Mouse (Mus musculus): ENCODE data around the gene Gm16253. TPM values are rescaled to one million over a fixed set of nuclear protein-coding genes. Genes with fewer than 3 reads are reported as not detected.
A peak's percentile ranks its signal among the peaks of the same experiment; 100 is the strongest.

Gm16253 gene
- polyA plus RNA-seq, 1 experiment, result not detected

- 44% methylated on average over 6 of the region's 6 CpGs for WGBS
- no peak for TF ChIP-seq CTCF (IDR thresholded peaks at IDR 0.05; ENCODE audit: control insufficient read depth, insufficient read depth, low read length)
- no peak for TF ChIP-seq POLR2A (IDR thresholded peaks at IDR 0.05; ENCODE audit: borderline replicate concordance, control insufficient read depth, low read depth, low read length)
- H3K4me3 ChIP-seq (replicated peaks; ENCODE audit: control insufficient read depth, low read depth, low read length), result no peak overlapping the region
- no peaks in the 10 kb centered on the region; the same call in 1 of the 2 replicates for H3K4me1 ChIP-seq (ENCODE audit: control insufficient read depth, insufficient read depth, low read length)
- H3K27ac ChIP-seq (ENCODE audit: control insufficient read depth, insufficient read depth, low read depth, low read length, poor library complexity), result no peak overlapping the region
Observed at GRCm38 (mm10) chr3:96553601-96554000, 23.2 kb upstream of the Gm16253 start.

GRCm38 (mm10) chr3:96554251-96554650 is 22.5 kb upstream of the Gm16253 start:
- no peak for TF ChIP-seq POLR2A (IDR thresholded peaks at IDR 0.05; ENCODE audit: borderline replicate concordance, control insufficient read depth, low read depth, low read length)
- no peak for TF ChIP-seq CTCF (IDR thresholded peaks at IDR 0.05; ENCODE audit: control insufficient read depth, insufficient read depth, low read length)

GRCm38 (mm10) chr3:96555041-96555596 is 21.7 kb upstream of the Gm16253 start:
- TF ChIP-seq POLR2A (IDR thresholded peaks at IDR 0.05; ENCODE audit: borderline replicate concordance, control insufficient read depth, low read depth, low read length), result no peak
- TF ChIP-seq CTCF (IDR thresholded peaks at IDR 0.05; ENCODE audit: control insufficient read depth, insufficient read depth, low read length), result no peak
- Histone ChIP-seq H3K27ac (ENCODE audit: control insufficient read depth, insufficient read depth, low read depth, low read length, poor library complexity) (0 out of 2 replicates have a peak overlapping the region, but pooled peaks have one; percentile 0), H3K4me1 (ENCODE audit: control insufficient read depth, insufficient read depth, low read length) (no peaks in the 10 kb centered on the region; the same call in 1 of the 2 replicates), H3K4me3 (replicated peaks; ENCODE audit: control insufficient read depth, low read depth, low read length) (no peak overlapping the region)
- 58% methylated on average over 12 of the region's 12 CpGs for WGBS

More at GRCm38 (mm10) chr3:96554251-96554650, 22.5 kb upstream of the Gm16253 start:
- WGBS, result 77% methylated on average over 6 of the region's 6 CpGs
- no peak overlapping the region for H3K27ac ChIP-seq (ENCODE audit: control insufficient read depth, insufficient read depth, low read depth, low read length, poor library complexity)
- H3K4me1 ChIP-seq (ENCODE audit: control insufficient read depth, insufficient read depth, low read length), result no peaks in the 10 kb centered on the region; the same call in 1 of the 2 replicates
- H3K4me3 ChIP-seq (replicated peaks; ENCODE audit: control insufficient read depth, low read depth, low read length), result no peak overlapping the region

GRCm38 (mm10) chr3:96555999-96556614 is 20.7 kb upstream of the Gm16253 start:
- Histone ChIP-seq H3K27ac (ENCODE audit: control insufficient read depth, insufficient read depth, low read depth, low read length, poor library complexity) (peak overlapping the region; percentile 25; the same call in 1 of the 2 replicates), H3K4me1 (ENCODE audit: control insufficient read depth, insufficient read depth, low read length) (no peaks in the 10 kb centered on the region; the same call in 1 of the 2 replicates), H3K4me3 (replicated peaks; ENCODE audit: control insufficient read depth, low read depth, low read length) (no peak overlapping the region)
- 38% methylated on average over 15 of the region's 15 CpGs for WGBS
- TF ChIP-seq POLR2A (IDR thresholded peaks at IDR 0.05; ENCODE audit: borderline replicate concordance, control insufficient read depth, low read depth, low read length), result no peak
- TF ChIP-seq CTCF (IDR thresholded peaks at IDR 0.05; ENCODE audit: control insufficient read depth, insufficient read depth, low read length), result no peak

GRCm38 (mm10) chr3:96556651-96557635 is 19.8 kb upstream of the Gm16253 start:
- H3K4me3 ChIP-seq (replicated peaks; ENCODE audit: control insufficient read depth, low read depth, low read length), result peak overlapping the region; percentile 92
- H3K27ac ChIP-seq (ENCODE audit: control insufficient read depth, insufficient read depth, low read depth, low read length, poor library complexity), result peak overlapping the region; percentile 95
- H3K4me1 ChIP-seq (ENCODE audit: control insufficient read depth, insufficient read depth, low read length), result peaks cover under 1% of the 10 kb centered on the region
- WGBS, result under 1% methylated on average over 22 of the region's 22 CpGs
- TF ChIP-seq POLR2A (IDR thresholded peaks at IDR 0.05; ENCODE audit: borderline replicate concordance, control insufficient read depth, low read depth, low read length) (no peak), CTCF (IDR thresholded peaks at IDR 0.05; ENCODE audit: control insufficient read depth, insufficient read depth, low read length) (no peak)

GRCm38 (mm10) chr3:96557694-96558093 is 19.1 kb upstream of the Gm16253 start, which contains the start of gene Txnip:
Gene Txnip, plus strand, starts transcription at chr3:96557957.
- peak within 1 kb of the TSS; percentile 95 for H3K27ac ChIP-seq (ENCODE audit: control insufficient read depth, insufficient read depth, low read depth, low read length, poor library complexity)
- WGBS, result under 1% methylated on average over 26 of the region's 26 CpGs
- peak; percentile 98 for TF ChIP-seq POLR2A (IDR thresholded peaks at IDR 0.05; ENCODE audit: borderline replicate concordance, control insufficient read depth, low read depth, low read length)
- TF ChIP-seq CTCF (IDR thresholded peaks at IDR 0.05; ENCODE audit: control insufficient read depth, insufficient read depth, low read length), result peak; percentile 47
- H3K4me1 ChIP-seq (ENCODE audit: control insufficient read depth, insufficient read depth, low read length), result peaks cover 2% of the 10 kb centered on the region
- H3K4me3 ChIP-seq (replicated peaks; ENCODE audit: control insufficient read depth, low read depth, low read length), result peak within 1 kb of the TSS; percentile 92

DNA sequence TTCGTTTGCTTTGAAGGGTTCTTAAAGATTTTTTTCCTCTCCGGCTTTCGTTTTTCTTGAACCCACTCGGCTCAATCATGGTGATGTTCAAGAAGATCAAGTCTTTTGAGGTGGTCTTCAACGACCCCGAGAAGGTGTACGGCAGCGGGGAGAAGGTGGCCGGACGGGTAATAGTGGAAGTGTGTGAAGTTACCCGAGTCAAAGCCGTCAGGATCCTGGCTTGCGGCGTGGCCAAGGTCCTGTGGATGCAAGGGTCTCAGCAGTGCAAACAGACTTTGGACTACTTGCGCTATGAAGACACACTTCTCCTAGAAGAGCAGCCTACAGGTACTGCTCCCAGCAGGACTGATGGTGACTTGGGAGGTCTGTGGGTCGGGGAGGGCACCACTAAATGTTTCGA is 18.6 kb upstream of the Gm16253 start:
- peak overlapping the region; percentile 92 for H3K4me3 ChIP-seq (replicated peaks; ENCODE audit: control insufficient read depth, low read depth, low read length)
- WGBS, result under 1% methylated on average over 17 of the region's 17 CpGs
- H3K4me1 ChIP-seq (ENCODE audit: control insufficient read depth, insufficient read depth, low read length), result peaks cover 2% of the 10 kb centered on the region

More for the DNA sequence above, 18.6 kb upstream of the Gm16253 start:
- TF ChIP-seq CTCF (IDR thresholded peaks at IDR 0.05; ENCODE audit: control insufficient read depth, insufficient read depth, low read length) (no peak), POLR2A (IDR thresholded peaks at IDR 0.05; ENCODE audit: borderline replicate concordance, control insufficient read depth, low read depth, low read length) (no peak)
- peak overlapping the region; percentile 93 for H3K27ac ChIP-seq (ENCODE audit: control insufficient read depth, insufficient read depth, low read depth, low read length, poor library complexity)

All from bone marrow, adult 2 months (tissue).